Mouse (Mus musculus) lung, postnatal 0 days (tissue): ENCODE results near the gene Stim1. TPM values are rescaled to one million over a fixed set of nuclear protein-coding genes. Genes with fewer than 3 reads are reported as not detected.
"Not testable (repeated sequence)": the region's sequence is repeated elsewhere in the genome, so short reads cannot be mapped to it uniquely, and the experiment has no call there.

Experiments used
- ATAC-seq: fragments of 200-750 bp; cut with Nextera tagmentation; 2 replicates; pipeline ENCODE4 v1.8.0; 2017; ENCODE audit warnings: moderate library complexity
- DNase-seq: peaks from one replicate; pipeline ENCODE4 v3.0.0-alpha.2; 2016; ENCODE audit warnings: low spot score
- H3K27ac ChIP-seq: fragments of 300-500 bp; sonication (generic); 2 replicates; pipeline ENCODE4 v1.5.1; 2014; ENCODE audit warnings: antibody characterized with exemption, mild to moderate bottlenecking, low read length, mixed read lengths
- H3K27me3 ChIP-seq: fragments of 300-500 bp; sonication (generic); replicated peaks from 2 replicates; pipeline ENCODE4 v1.6.1; 2014; ENCODE audit warnings: low read length, mixed read lengths; ENCODE audit not compliant: insufficient read depth
- H3K36me3 ChIP-seq: fragments of 300-500 bp; sonication (generic); 2 replicates; pipeline ENCODE4 v1.6.1; 2014; ENCODE audit warnings: low read length, mixed read lengths; ENCODE audit not compliant: insufficient read depth
- H3K4me1 ChIP-seq: fragments of 300-500 bp; sonication (generic); 2 replicates; pipeline ENCODE4 v1.6.1; 2014; ENCODE audit warnings: antibody characterized with exemption, low read depth, low read length, mixed read lengths; ENCODE audit not compliant: insufficient read depth
- H3K4me2 ChIP-seq: fragments of 300-500 bp; sonication (generic); replicated peaks from 2 replicates; pipeline ENCODE4 v1.6.1; 2014; ENCODE audit warnings: low read depth, mild to moderate bottlenecking, low read length, moderate library complexity, mixed read lengths
- H3K4me3 ChIP-seq: fragments of 300-500 bp; sonication (generic); 2 replicates; pipeline ENCODE4 v1.5.1; 2014; ENCODE audit warnings: low read depth, low read length
- H3K9ac ChIP-seq: fragments of 300-500 bp; sonication (generic); replicated peaks from 2 replicates; pipeline ENCODE4 v1.6.1; 2014; ENCODE audit warnings: low read depth, mild to moderate bottlenecking
- H3K9me3 ChIP-seq: fragments of 300-500 bp; sonication (generic); 2 replicates; pipeline ENCODE4 v1.6.1; 2016; ENCODE audit warnings: low read length, mixed read lengths
- CTCF ChIP-seq: IDR thresholded peaks from 2 replicates; pipeline ENCODE4 v1.5.1; 2016; ENCODE audit warnings: antibody characterized with exemption, mild to moderate bottlenecking
- EP300 ChIP-seq: IDR thresholded peaks from 2 replicates; pipeline ENCODE4 v1.6.1; 2016; ENCODE audit warnings: antibody characterized with exemption, mild to moderate bottlenecking, control low read depth
- WGBS: fragments of 180-500 bp; shearing (Covaris S2); extraction: QIAGEN DNeasy Blood & Tissue Kit; methylation state at CpG from one replicate; pipeline ENCODE4 v1.1.7; 2014; 5-methylcytosine and 5-hydroxymethylcytosine counted together
- polyA plus RNA-seq: library from polyadenylated mRNA; unstranded; fragments of >200 nt; fragmentation: Nextera tagmentation; extraction: Ambion mirVana; gene quantifications from 2 replicates; pipeline ENCODE4 v1.2.1, GENCODE M21; 2015

Gene Stim1
- polyA plus RNA-seq, 1 experiment from 2014 or later: 18.6 TPM

DNA sequence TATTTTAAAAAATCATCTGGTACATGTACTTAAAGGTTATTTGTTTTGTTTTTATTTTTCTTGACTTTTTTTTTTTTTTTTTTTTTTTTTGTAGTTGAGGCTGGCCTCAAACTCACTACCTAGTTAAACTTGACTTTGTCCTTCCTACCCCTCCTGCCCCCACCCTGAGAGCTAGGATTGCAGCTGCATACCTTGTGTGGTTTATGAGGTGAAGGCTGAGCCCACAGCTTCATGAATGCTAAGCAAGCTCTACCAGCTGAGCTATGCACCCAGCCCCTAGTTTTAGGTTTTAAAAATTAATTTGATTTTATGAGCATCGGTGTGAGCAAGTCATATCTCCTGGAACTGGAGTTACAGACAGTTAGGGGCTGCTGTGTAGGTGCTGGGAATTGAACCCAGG, 7.1 kb upstream of the Stim1 start:
- Histone ChIP-seq H3K4me3 (no peak overlapping the region), H3K9ac (no peak overlapping the region), H3K4me2 (no peak overlapping the region), H3K27me3 (no peaks in the 10 kb centered on the region), H3K27ac (no peak overlapping the region), H3K36me3 (no peaks in the 10 kb centered on the region), H3K9me3 (no peaks in the 10 kb centered on the region), H3K4me1 (no peaks in the 10 kb centered on the region)
- 75% methylated on average over 1 of the region's 1 CpGs for WGBS
- no peak for DNase-seq
- no peak for ATAC-seq
- TF ChIP-seq CTCF (no peak), EP300 (no peak)

DNA sequence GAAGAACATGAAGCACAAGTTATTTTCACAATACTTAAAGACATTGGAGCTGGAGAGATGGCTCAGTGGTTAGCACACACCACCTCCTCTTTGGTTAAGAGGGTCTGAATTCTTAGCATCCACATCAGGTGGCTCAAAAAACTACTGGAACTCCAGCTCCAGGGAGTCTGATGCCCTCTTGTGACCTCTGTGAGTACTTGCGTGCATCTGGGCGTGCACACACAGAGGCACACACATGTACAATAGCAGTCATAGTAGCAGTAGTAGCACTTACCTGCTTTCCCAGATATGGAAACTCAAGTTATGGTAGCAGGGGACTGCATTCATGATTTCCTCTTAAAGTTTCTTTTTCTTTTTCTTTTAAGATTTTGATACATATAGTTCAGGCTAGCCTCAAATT, 4.6 kb upstream of the Stim1 start:
- no peaks in the 10 kb centered on the region for H3K36me3 ChIP-seq
- no peaks in the 10 kb centered on the region for H3K4me1 ChIP-seq
- ATAC-seq (no peak), DNase-seq (no peak)
- H3K9ac ChIP-seq: no peak overlapping the region
- WGBS: 89% methylated on average over 2 of the region's 2 CpGs
- H3K9me3 ChIP-seq: no peaks in the 10 kb centered on the region
- no peak overlapping the region for H3K4me2 ChIP-seq
- no peaks in the 10 kb centered on the region for H3K27me3 ChIP-seq
- no peak overlapping the region for H3K27ac ChIP-seq
- no peak for TF ChIP-seq EP300
- TF ChIP-seq CTCF: 0 out of 2 replicates have a peak, but pooled peaks have one; percentile 6
- no peak overlapping the region for H3K4me3 ChIP-seq

DNA sequence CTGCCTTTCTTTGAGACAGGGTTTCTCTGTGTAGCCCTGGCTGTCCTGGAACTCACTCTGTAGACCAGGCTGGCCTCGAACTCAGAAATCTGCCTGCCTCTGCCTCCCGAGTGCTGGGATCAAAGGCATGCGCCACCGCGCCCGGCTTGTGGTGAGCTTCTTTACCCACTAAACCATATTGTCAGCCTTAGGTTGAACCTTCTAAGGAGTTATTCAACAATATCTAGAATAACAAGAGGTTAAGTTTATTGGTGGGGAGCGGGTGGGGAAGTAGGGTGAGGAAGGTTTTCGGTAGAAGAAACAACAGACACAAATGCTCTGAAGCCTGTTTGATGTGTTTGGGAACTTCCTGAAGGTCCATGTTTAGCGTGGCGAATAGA, 1.6 kb upstream of the Stim1 start:
- WGBS: 87% methylated on average over 10 of the region's 10 CpGs
- not testable (repeated sequence) for H3K4me1 ChIP-seq, ATAC-seq, H3K36me3 ChIP-seq, H3K9ac ChIP-seq, H3K27ac ChIP-seq, H3K4me3 ChIP-seq, H3K4me2 ChIP-seq, DNase-seq, H3K27me3 ChIP-seq, H3K9me3 ChIP-seq

DNA sequence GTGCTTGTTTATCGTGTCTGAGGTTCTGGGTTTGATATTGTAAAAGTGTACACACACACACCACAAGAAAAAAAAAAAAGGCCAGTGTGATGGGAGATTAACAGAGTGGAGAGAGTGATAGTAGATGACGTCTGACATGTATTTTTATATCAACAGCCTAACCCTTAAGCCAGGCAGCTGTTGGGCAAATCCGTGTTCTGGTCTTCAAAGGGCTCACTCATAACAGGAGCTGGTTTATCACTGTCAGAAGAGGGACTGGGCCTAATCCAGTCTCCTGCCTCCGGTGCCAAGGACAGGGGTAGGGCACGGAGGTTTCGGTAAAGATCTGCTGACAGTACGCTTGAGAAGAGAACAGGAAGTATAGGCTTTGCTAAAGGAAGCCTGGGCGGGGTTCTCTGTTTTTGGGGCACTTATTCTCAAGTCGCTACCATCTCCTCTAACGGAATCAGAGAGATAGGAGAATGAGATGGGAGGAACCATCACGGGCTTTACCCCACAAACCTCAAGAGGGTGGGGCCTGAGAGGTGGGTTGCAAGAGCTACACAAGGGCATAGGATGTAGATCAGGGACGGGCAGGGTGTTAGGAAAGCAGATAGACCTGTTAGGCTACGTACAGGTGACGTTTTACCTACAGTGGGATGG, 1.1 kb upstream of the Stim1 start:
- Histone ChIP-seq H3K4me1 (peaks cover 7% of the 10 kb centered on the region; the same call in 1 of the 2 replicates), H3K9me3 (no peaks in the 10 kb centered on the region), H3K9ac (no peak overlapping the region), H3K4me2 (no peak overlapping the region; the same call in 1 of the 2 replicates), H3K27me3 (no peaks in the 10 kb centered on the region), H3K4me3 (peak overlapping the region; percentile 82; the same call in 1 of the 2 replicates), H3K36me3 (no peaks in the 10 kb centered on the region), H3K27ac (no peak overlapping the region)
- ATAC-seq (peak; percentile 1; the same call in 1 of the 2 replicates), DNase-seq (peak; percentile 43)
- no peak for TF ChIP-seq CTCF
- no peak for TF ChIP-seq EP300
- 35% methylated on average over 14 of the region's 14 CpGs for WGBS

DNA sequence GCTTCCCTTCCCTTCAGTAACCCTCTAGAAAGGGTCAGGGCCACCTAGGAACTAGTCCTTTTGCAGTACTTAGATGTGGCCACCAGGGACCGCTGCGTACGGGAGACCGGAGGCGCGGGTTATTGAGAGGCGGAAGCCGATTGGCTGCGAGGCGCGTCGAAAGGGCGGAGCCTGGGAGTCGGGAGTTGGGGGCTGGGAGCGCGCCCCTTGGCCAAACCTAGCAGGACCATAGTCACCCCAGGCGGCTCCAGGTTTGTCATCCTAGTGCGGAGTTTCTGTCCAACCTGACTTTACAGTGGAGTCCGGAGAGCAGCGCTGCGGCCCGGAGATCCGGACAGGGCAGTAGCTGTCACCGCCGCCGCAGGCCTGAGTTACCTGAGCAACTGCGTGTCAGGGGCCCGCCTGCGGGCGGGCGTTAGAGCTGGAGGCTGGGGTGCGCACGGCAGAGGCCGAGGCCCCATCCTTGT, 460 bp upstream of the Stim1 start:
- TF ChIP-seq EP300: no peak
- TF ChIP-seq CTCF: peak; percentile 95
- Histone ChIP-seq H3K4me2 (peak overlapping the region; percentile 92), H3K27me3 (no peaks in the 10 kb centered on the region), H3K9ac (peak overlapping the region; percentile 56), H3K27ac (peak overlapping the region; percentile 64), H3K4me1 (peaks cover 7% of the 10 kb centered on the region; the same call in 1 of the 2 replicates), H3K4me3 (peak overlapping the region; percentile 82), H3K36me3 (no peaks in the 10 kb centered on the region), H3K9me3 (no peaks in the 10 kb centered on the region)
- under 1% methylated on average over 34 of the region's 34 CpGs for WGBS
- DNase-seq: peak; percentile 96
- peak; percentile 88 for ATAC-seq

DNA sequence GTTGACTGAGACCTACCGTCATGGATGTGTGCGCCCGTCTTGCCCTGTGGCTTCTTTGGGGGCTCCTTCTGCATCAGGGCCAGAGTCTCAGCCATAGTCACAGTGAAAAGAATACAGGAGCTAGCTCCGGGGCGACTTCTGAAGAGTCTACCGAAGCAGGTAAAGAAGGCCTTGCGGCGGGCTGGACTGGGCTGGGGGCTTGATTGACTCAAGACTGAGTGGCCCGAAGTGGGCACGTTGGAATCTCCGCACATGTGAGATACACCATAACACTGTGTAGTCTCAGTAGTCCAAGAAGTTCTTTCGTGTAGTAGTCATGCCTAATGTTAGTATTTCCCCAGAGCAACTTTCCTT, 766 bp downstream of the Stim1 start:
- DNase-seq: no peak
- peak overlapping the region; percentile 82 for H3K4me3 ChIP-seq
- peak overlapping the region; percentile 92 for H3K4me2 ChIP-seq
- peaks cover 7% of the 10 kb centered on the region; the same call in 1 of the 2 replicates for H3K4me1 ChIP-seq
- H3K36me3 ChIP-seq: no peaks in the 10 kb centered on the region
- WGBS: 10% methylated on average over 12 of the region's 12 CpGs
- peak overlapping the region; percentile 56 for H3K9ac ChIP-seq
- no peaks in the 10 kb centered on the region for H3K27me3 ChIP-seq
- no peaks in the 10 kb centered on the region for H3K9me3 ChIP-seq
- TF ChIP-seq EP300 (no peak), CTCF (no peak)
- H3K27ac ChIP-seq: no peak overlapping the region
- no peak for ATAC-seq
